ENCODE assay signal across 11 mouse cellular contexts in genomic region chr9:40693768-40694167, GRCm38 (mm10). TPM values are rescaled to one million over a fixed set of nuclear protein-coding genes. Genes with fewer than 3 reads are reported as not detected.
A peak's percentile ranks its signal among the peaks of the same experiment; 100 is the strongest.
DNase-seq lines count a peak whose midpoint lies in the region; ATAC-seq lines count a peak whose summit lies in the region.
"Had no signal": no experiment of that assay in that cellular context is flagged by ENCODE, and none has a peak within 500 bp of the region (broad histone marks: within the 10 kb centered on the region; RNA-seq: fewer than 3 reads in every experiment).

No protein-coding gene starts in this region.

- H3K4me2 ChIP-seq in forebrain, embryonic 16.5 days (ENCODE audit: low read length): peak overlapping the region; percentile 8; the same call in 1 of the 2 replicates
- H3K4me2 ChIP-seq in midbrain, embryonic 11.5 days: no peak overlapping the region

- no peaks in the 10 kb centered on the region for H3K27me3 ChIP-seq in forebrain, embryonic 16.5 days (replicated peaks; ENCODE audit: control insufficient read depth, insufficient read depth, low read length)
- no peaks in the 10 kb centered on the region for H3K27me3 ChIP-seq in midbrain, embryonic 11.5 days (ENCODE audit: control insufficient read depth, insufficient read depth, low read length)

- peaks cover 41% of the 10 kb centered on the region for H3K4me1 ChIP-seq in forebrain, embryonic 16.5 days (replicated peaks; ENCODE audit: control insufficient read depth, insufficient read depth, low read length)
- peaks cover 16% of the 10 kb centered on the region for H3K4me1 ChIP-seq in midbrain, embryonic 11.5 days (ENCODE audit: control insufficient read depth, insufficient read depth, low read length)

- H3K4me3 ChIP-seq in forebrain, embryonic 16.5 days (replicated peaks; ENCODE audit: low read length): no peak overlapping the region
- no peak overlapping the region for H3K4me3 ChIP-seq in midbrain, embryonic 11.5 days (ENCODE audit: low read depth, low read length)

- H3K9ac ChIP-seq in forebrain, embryonic 16.5 days (replicated peaks; ENCODE audit: low read depth, low read length): no peak overlapping the region
- no peak overlapping the region for H3K9ac ChIP-seq in midbrain, embryonic 11.5 days (ENCODE audit: low read length)

- peak; percentile 30 for ATAC-seq in forebrain, embryonic 16.5 days
- peak; percentile 52 for ATAC-seq in midbrain, embryonic 11.5 days (ENCODE audit: low FRiP score)

- no peaks in the 10 kb centered on the region for H3K36me3 ChIP-seq in forebrain, embryonic 16.5 days (ENCODE audit: control insufficient read depth, insufficient read depth)
- no peaks in the 10 kb centered on the region for H3K36me3 ChIP-seq in midbrain, embryonic 11.5 days (ENCODE audit: control insufficient read depth, insufficient read depth, low read length)

- peak overlapping the region; percentile 77 for H3K27ac ChIP-seq in forebrain, embryonic 16.5 days (ENCODE audit: low read length)
- H3K27ac ChIP-seq in midbrain, embryonic 11.5 days (ENCODE audit: low read depth, low read length): no peak overlapping the region

- peak; percentile 88 for DNase-seq in heart, adult 11 months
- DNase-seq in heart, adult 18-20 months: no peak
- DNase-seq in adrenal gland, adult 8-10 months: peak; percentile 46
- DNase-seq in midbrain, embryonic 11.5 days (ENCODE audit: low spot score, missing footprints): no peak
- no peak for DNase-seq in spleen, postnatal 14 days (ENCODE audit: low spot score in 2 of 2)
- DNase-seq in yolk sac, embryonic 10.5 days (ENCODE audit: low spot score): no peak
- no peak for DNase-seq in c-Kit-positive CD71-positive TER-119-positive erythroid progenitor cells, embryonic 14.5 days (ENCODE audit: low spot score)

- no peaks in the 10 kb centered on the region for H3K9me3 ChIP-seq in forebrain, embryonic 16.5 days (ENCODE audit: control insufficient read depth, low read length)
- H3K9me3 ChIP-seq in midbrain, embryonic 11.5 days (ENCODE audit: control insufficient read depth, low read length): no peaks in the 10 kb centered on the region

- WGBS in forebrain, embryonic 16.5 days: 32% methylated on average over 5 of the region's 5 CpGs
- WGBS in midbrain, embryonic 11.5 days: 64% methylated on average over 5 of the region's 5 CpGs

RNA-seq across cellular contexts. Expression of gene Clmp, which starts 8.0 kb away (rescaled TPM):
- total RNA-seq in heart, adult 18-20 months (2021): 1 to 10 TPM; 4.8 to 5.3 TPM
- 10 to 100 TPM in 1 of 4 experiments, 1 to 10 TPM in 3; 3.5 to 10.5 (median 5.9) TPM for total RNA-seq in adrenal gland, adult 8-10 months (2022)
- polyA plus RNA-seq in forebrain, embryonic 16.5 days (2015; fragmentation: Nextera tagmentation; extraction: Ambion mirVana): 64.7 and 65.5 TPM in 2 replicates
- 26.2 and 29.7 TPM in 2 replicates for polyA plus RNA-seq in midbrain, embryonic 11.5 days (2014; fragmentation: Nextera tagmentation; extraction: Ambion mirVana)

RNA-seq across cellular contexts. Expression of gene Gm21915, which starts 23.4 kb away (rescaled TPM):
- not detected for total RNA-seq in heart, adult 18-20 months (2021)
- not detected for total RNA-seq in adrenal gland, adult 8-10 months (2022)
- polyA plus RNA-seq in forebrain, embryonic 16.5 days (2015; fragmentation: Nextera tagmentation; extraction: Ambion mirVana): not detected in 2 replicates
- polyA plus RNA-seq in midbrain, embryonic 11.5 days (2014; fragmentation: Nextera tagmentation; extraction: Ambion mirVana): not detected in 2 replicates
- total RNA-seq: left cerebral cortex, postnatal 36 days had no signal
- polyA plus RNA-seq: C2C12; small intestine, adult 2 months had no signal

Comparison
In these comparisons a context has a peak if more than half of its experiments do, and no peak if none do; other contexts are left out.
1. DNase-seq: peak in heart, adult 11 months (single experiment) and adrenal gland, adult 8-10 months (single experiment); none in heart, adult 18-20 months (0 of 2), midbrain, embryonic 11.5 days (single experiment), spleen, postnatal 14 days (0 of 2), yolk sac, embryonic 10.5 days (single experiment) and c-Kit-positive CD71-positive TER-119-positive erythroid progenitor cells, embryonic 14.5 days (single experiment).